Mouse (Mus musculus): ENCODE results near the gene Zfp61. TPM values are rescaled to one million over a fixed set of nuclear protein-coding genes. Genes with fewer than 3 reads are reported as not detected.

The Zfp61 gene
- polyA plus RNA-seq, 1 experiment from 2014 or later: 16.6 TPM

- Histone ChIP-seq H3K9ac (ENCODE audit: low read length) (no peak overlapping the region), H3K27me3 (ENCODE audit: control insufficient read depth, insufficient read depth, low read length) (no peaks in the 10 kb centered on the region), H3K4me3 (ENCODE audit: low read length) (no peak overlapping the region), H3K27ac (ENCODE audit: low read length) (no peak overlapping the region), H3K9me3 (replicated peaks; ENCODE audit: control insufficient read depth, low read length) (no peaks in the 10 kb centered on the region), H3K4me2 (ENCODE audit: low read depth, low read length) (no peak overlapping the region), H3K4me1 (ENCODE audit: control insufficient read depth, insufficient read depth, low read length) (no peaks in the 10 kb centered on the region), H3K36me3 (ENCODE audit: control insufficient read depth, insufficient read depth) (peaks cover 20% of the 10 kb centered on the region)
- 93% methylated on average over 6 of the region's 6 CpGs for WGBS
- ATAC-seq (replicated peaks; ENCODE audit: extremely low read depth, insufficient read depth, low FRiP score): no peak
Observed at GRCm38 (mm10) chr7:24271191-24271590, 29.8 kb downstream of the Zfp61 start.

- WGBS: under 1% methylated on average over 12 of the region's 12 CpGs
Observed at GRCm38 (mm10) chr7:24270288-24270672, 30.8 kb downstream of the Zfp61 start, which contains the start of gene Zfp93. TSS of gene Zfp93 (plus strand) at chr7:24270420.

GRCm38 (mm10) chr7:24269667-24270287 lies 31.3 kb downstream of the Zfp61 start:
- peak; percentile 23; the same call in 1 of the 2 replicates for ATAC-seq (replicated peaks; ENCODE audit: extremely low read depth, insufficient read depth, low FRiP score)
- peaks cover 13% of the 10 kb centered on the region for H3K36me3 ChIP-seq (ENCODE audit: control insufficient read depth, insufficient read depth)
- H3K4me3 ChIP-seq (ENCODE audit: low read length): peak overlapping the region; percentile 84
- H3K9ac ChIP-seq (ENCODE audit: low read length): peak overlapping the region; percentile 88
- no peak overlapping the region for H3K27ac ChIP-seq (ENCODE audit: low read length)
- H3K4me1 ChIP-seq (ENCODE audit: control insufficient read depth, insufficient read depth, low read length): no peaks in the 10 kb centered on the region
- H3K27me3 ChIP-seq (ENCODE audit: control insufficient read depth, insufficient read depth, low read length): no peaks in the 10 kb centered on the region
- H3K9me3 ChIP-seq (replicated peaks; ENCODE audit: control insufficient read depth, low read length): no peaks in the 10 kb centered on the region
- H3K4me2 ChIP-seq (ENCODE audit: low read depth, low read length): peak overlapping the region; percentile 92
- WGBS: 32% methylated on average over 7 of the region's 7 CpGs

More at GRCm38 (mm10) chr7:24270288-24270672, 30.8 kb downstream of the Zfp61 start, which contains the start of gene Zfp93:
- Histone ChIP-seq H3K9me3 (replicated peaks; ENCODE audit: control insufficient read depth, low read length) (no peaks in the 10 kb centered on the region), H3K9ac (ENCODE audit: low read length) (peak within 1 kb of the TSS; percentile 88), H3K4me1 (ENCODE audit: control insufficient read depth, insufficient read depth, low read length) (no peaks in the 10 kb centered on the region), H3K4me3 (ENCODE audit: low read length) (peak within 1 kb of the TSS; percentile 84), H3K4me2 (ENCODE audit: low read depth, low read length) (peak within 1 kb of the TSS; percentile 92), H3K27me3 (ENCODE audit: control insufficient read depth, insufficient read depth, low read length) (no peaks in the 10 kb centered on the region), H3K36me3 (ENCODE audit: control insufficient read depth, insufficient read depth) (peaks cover 18% of the 10 kb centered on the region), H3K27ac (ENCODE audit: low read length) (peak within 1 kb of the TSS; percentile 73)
- ATAC-seq (replicated peaks; ENCODE audit: extremely low read depth, insufficient read depth, low FRiP score): peak; percentile 92

- no peaks in the 10 kb centered on the region for H3K27me3 ChIP-seq (ENCODE audit: control insufficient read depth, insufficient read depth, low read length)
- no peak overlapping the region for H3K4me3 ChIP-seq (ENCODE audit: low read length)
- no peak overlapping the region for H3K9ac ChIP-seq (ENCODE audit: low read length)
- H3K4me1 ChIP-seq (ENCODE audit: control insufficient read depth, insufficient read depth, low read length): no peaks in the 10 kb centered on the region
- no peak for ATAC-seq (replicated peaks; ENCODE audit: extremely low read depth, insufficient read depth, low FRiP score)
- peaks cover 8% of the 10 kb centered on the region for H3K36me3 ChIP-seq (ENCODE audit: control insufficient read depth, insufficient read depth)
- no peak overlapping the region for H3K27ac ChIP-seq (ENCODE audit: low read length)
- H3K4me2 ChIP-seq (ENCODE audit: low read depth, low read length): no peak overlapping the region; the same call in 1 of the 2 replicates
- 66% methylated on average over 3 of the region's 3 CpGs for WGBS
- H3K9me3 ChIP-seq (replicated peaks; ENCODE audit: control insufficient read depth, low read length): no peaks in the 10 kb centered on the region
Observed at GRCm38 (mm10) chr7:24269256-24269655, 31.8 kb downstream of the Zfp61 start.

GRCm38 (mm10) chr7:24268176-24269155 lies 32.6 kb downstream of the Zfp61 start:
- Histone ChIP-seq H3K4me1 (ENCODE audit: control insufficient read depth, insufficient read depth, low read length) (no peaks in the 10 kb centered on the region), H3K36me3 (ENCODE audit: control insufficient read depth, insufficient read depth) (0 out of 2 replicates have a peak, but pooled peaks cover under 1% of the 10 kb centered on the region), H3K27me3 (ENCODE audit: control insufficient read depth, insufficient read depth, low read length) (no peaks in the 10 kb centered on the region), H3K27ac (ENCODE audit: low read length) (no peak overlapping the region), H3K4me3 (ENCODE audit: low read length) (no peak overlapping the region), H3K4me2 (ENCODE audit: low read depth, low read length) (no peak overlapping the region), H3K9ac (ENCODE audit: low read length) (no peak overlapping the region), H3K9me3 (replicated peaks; ENCODE audit: control insufficient read depth, low read length) (no peaks in the 10 kb centered on the region)
- WGBS: 68% methylated on average over 24 of the region's 24 CpGs
- ATAC-seq (replicated peaks; ENCODE audit: extremely low read depth, insufficient read depth, low FRiP score): no peak

GRCm38 (mm10) chr7:24260000-24260312 lies 41.1 kb downstream of the Zfp61 start:
- no peak overlapping the region for H3K4me2 ChIP-seq (ENCODE audit: low read depth, low read length)
- H3K9ac ChIP-seq (ENCODE audit: low read length): no peak overlapping the region
- H3K4me3 ChIP-seq (ENCODE audit: low read length): no peak overlapping the region
- H3K27me3 ChIP-seq (ENCODE audit: control insufficient read depth, insufficient read depth, low read length): no peaks in the 10 kb centered on the region
- 81% methylated on average over 4 of the region's 4 CpGs for WGBS
- no peak for ATAC-seq (replicated peaks; ENCODE audit: extremely low read depth, insufficient read depth, low FRiP score)
- peaks cover 7% of the 10 kb centered on the region; the same call in 1 of the 2 replicates for H3K36me3 ChIP-seq (ENCODE audit: control insufficient read depth, insufficient read depth)
- H3K27ac ChIP-seq (ENCODE audit: low read length): no peak overlapping the region
- H3K9me3 ChIP-seq (replicated peaks; ENCODE audit: control insufficient read depth, low read length): no peaks in the 10 kb centered on the region
- 0 out of 2 replicates have a peak, but pooled peaks cover 2% of the 10 kb centered on the region for H3K4me1 ChIP-seq (ENCODE audit: control insufficient read depth, insufficient read depth, low read length)

- H3K27me3 ChIP-seq (ENCODE audit: control insufficient read depth, insufficient read depth, low read length): no peaks in the 10 kb centered on the region
- no peaks in the 10 kb centered on the region for H3K9me3 ChIP-seq (replicated peaks; ENCODE audit: control insufficient read depth, low read length)
- ATAC-seq (replicated peaks; ENCODE audit: extremely low read depth, insufficient read depth, low FRiP score): no peak
- peaks cover 7% of the 10 kb centered on the region; the same call in 1 of the 2 replicates for H3K36me3 ChIP-seq (ENCODE audit: control insufficient read depth, insufficient read depth)
- no peak overlapping the region for H3K9ac ChIP-seq (ENCODE audit: low read length)
- 0 out of 2 replicates have a peak, but pooled peaks cover 2% of the 10 kb centered on the region for H3K4me1 ChIP-seq (ENCODE audit: control insufficient read depth, insufficient read depth, low read length)
- WGBS: 87% methylated on average over 13 of the region's 13 CpGs
- H3K4me2 ChIP-seq (ENCODE audit: low read depth, low read length): no peak overlapping the region
- H3K27ac ChIP-seq (ENCODE audit: low read length): no peak overlapping the region
- no peak overlapping the region for H3K4me3 ChIP-seq (ENCODE audit: low read length)
Observed at GRCm38 (mm10) chr7:24259306-24259999, 41.6 kb downstream of the Zfp61 start.

GRCm38 (mm10) chr7:24254633-24255474 lies 46.2 kb downstream of the Zfp61 start, which contains the start of gene Zfp108:
TSS of gene Zfp108 (plus strand) at chr7:24254794.
- Histone ChIP-seq H3K4me1 (ENCODE audit: control insufficient read depth, insufficient read depth, low read length) (0 out of 2 replicates have a peak, but pooled peaks cover 2% of the 10 kb centered on the region), H3K27me3 (ENCODE audit: control insufficient read depth, insufficient read depth, low read length) (no peaks in the 10 kb centered on the region), H3K4me3 (ENCODE audit: low read length) (peak within 1 kb of the TSS; percentile 69), H3K9me3 (replicated peaks; ENCODE audit: control insufficient read depth, low read length) (no peaks in the 10 kb centered on the region), H3K27ac (ENCODE audit: low read length) (no peak within 1 kb of the TSS), H3K36me3 (ENCODE audit: control insufficient read depth, insufficient read depth) (no peaks in the 10 kb centered on the region; the same call in 1 of the 2 replicates), H3K9ac (ENCODE audit: low read length) (peak within 1 kb of the TSS; percentile 83), H3K4me2 (ENCODE audit: low read depth, low read length) (peak within 1 kb of the TSS; percentile 82)
- 18% methylated on average over 21 of the region's 21 CpGs for WGBS
- peak; percentile 90 for ATAC-seq (replicated peaks; ENCODE audit: extremely low read depth, insufficient read depth, low FRiP score)
